Mouse (Mus musculus) lung, adult 2 months (tissue): Measurements from ENCODE around the gene Ctnnal1.

ENCODE experiments used
- CTCF ChIP-seq: fragments of 200-500 bp; IDR thresholded peaks from 2 replicates; pipeline ENCODE4 v1.5.1; 2011; ENCODE audit warnings: mild to moderate bottlenecking, low read length, control low read depth; ENCODE audit not compliant: insufficient read depth
- POLR2A ChIP-seq: fragments of 200-500 bp; IDR thresholded peaks from 2 replicates; pipeline ENCODE4 v1.6.1; 2011; ENCODE audit warnings: low read depth, mild to moderate bottlenecking, control low read depth, low read length, borderline replicate concordance; ENCODE audit errors: extremely low read depth

DNA sequence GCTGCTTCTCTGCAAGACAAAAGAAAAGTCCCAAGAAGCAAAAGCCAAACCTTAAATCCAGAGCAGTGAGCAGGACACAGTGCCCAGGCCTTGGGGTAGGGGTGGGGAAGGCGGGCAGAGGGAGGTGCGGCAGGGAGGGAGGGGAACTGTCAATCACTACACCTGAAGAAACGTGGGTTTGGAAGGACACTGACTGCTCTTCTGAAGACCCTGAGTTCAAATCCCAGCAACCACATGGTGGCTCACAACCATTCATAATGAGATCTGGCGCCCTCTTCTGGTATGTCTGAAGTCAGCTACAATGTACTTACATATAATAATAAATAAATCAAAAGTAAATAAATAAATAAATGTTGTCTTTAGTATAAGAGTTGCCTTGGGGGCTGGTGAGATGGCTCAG lies 20.1 kb downstream of the Ctnnal1 start:
- TF ChIP-seq CTCF = no peak
- no peak for TF ChIP-seq POLR2A
